Mouse (Mus musculus) C2C12 (cell line): Measurements from ENCODE around the gene Rgcc.

Source experiments
- CTCF ChIP-seq: IDR thresholded peaks from one replicate; pipeline ENCODE4 v1.5.1; 2011; ENCODE audit not compliant: control insufficient read depth, insufficient read depth, insufficient read length
- USF1 ChIP-seq: IDR thresholded peaks from one replicate; pipeline ENCODE4 v1.6.1; 2011; ENCODE audit warnings: low read depth, mild to moderate bottlenecking, control low read depth, moderate library complexity

GRCm38 (mm10) chr14:79296836-79297235 is 4.6 kb downstream of the Rgcc start:
- TF ChIP-seq CTCF = no peak
- TF ChIP-seq USF1 = no peak
